Mouse (Mus musculus) liver, adult 2 months (tissue): Measurements from ENCODE around the gene Apobec3. TPM values are rescaled to one million over a fixed set of nuclear protein-coding genes. Genes with fewer than 3 reads are reported as not detected.
"Not testable (repeated sequence)": the region's sequence is repeated elsewhere in the genome, so short reads cannot be mapped to it uniquely, and the experiment has no call there.

Source experiments
- DNase-seq: peaks from one replicate; pipeline ENCODE4 v3.0.0-alpha.2; 2011; ENCODE audit warnings: low read depth, low spot score; ENCODE audit errors: extremely low read depth
- H3K27ac ChIP-seq: fragments of 200-500 bp; replicated peaks from 2 replicates; pipeline ENCODE4 v1.5.1; 2012; ENCODE audit warnings: low read depth, mild to moderate bottlenecking, control low read depth, inconsistent platforms, low read length; ENCODE audit not compliant: insufficient read depth
- H3K27me3 ChIP-seq: fragments of 200-500 bp; 2 replicates; pipeline ENCODE4 v1.6.1; 2012; ENCODE audit warnings: mild to moderate bottlenecking, moderate library complexity, low read length, inconsistent platforms; ENCODE audit not compliant: control insufficient read depth, insufficient read depth
- H3K36me3 ChIP-seq: fragments of 200-500 bp; 2 replicates; pipeline ENCODE4 v1.6.1; 2012; ENCODE audit warnings: low read length, inconsistent platforms; ENCODE audit not compliant: control insufficient read depth, insufficient read depth
- H3K4me1 ChIP-seq: fragments of 200-500 bp; 2 replicates; pipeline ENCODE4 v1.6.1; 2011; ENCODE audit warnings: low read length; ENCODE audit not compliant: control insufficient read depth, insufficient read depth
- H3K4me3 ChIP-seq: fragments of 200-500 bp; 2 replicates; pipeline ENCODE4 v1.5.1; 2011; ENCODE audit warnings: low read depth, mild to moderate bottlenecking, control low read depth, low read length, moderate library complexity; ENCODE audit not compliant: insufficient read depth
- H3K79me2 ChIP-seq: fragments of 200-500 bp; 2 replicates; pipeline ENCODE4 v1.6.1; 2012; ENCODE audit warnings: inconsistent platforms, mild to moderate bottlenecking, low read length, moderate library complexity; ENCODE audit not compliant: control insufficient read depth, insufficient read depth
- H3K9ac ChIP-seq: fragments of 200-500 bp; 2 replicates; pipeline ENCODE4 v1.6.1; 2012; ENCODE audit warnings: low read depth, mild to moderate bottlenecking, control low read depth, inconsistent platforms, low read length
- CTCF ChIP-seq: fragments of 200-500 bp; IDR thresholded peaks from 2 replicates; pipeline ENCODE4 v1.5.1; 2011; ENCODE audit warnings: low read depth, low read length, control low read depth
- POLR2A ChIP-seq: fragments of 200-500 bp; IDR thresholded peaks from 2 replicates; pipeline ENCODE4 v1.6.1; 2011; ENCODE audit warnings: low read length, control low read depth; ENCODE audit not compliant: insufficient read depth; ENCODE audit errors: extremely low read depth
- WGBS: fragments of 180-500 bp; shearing (Covaris S2); methylation state at CpG from one replicate; pipeline ENCODE4 v1.1.7; 2018; 5-methylcytosine and 5-hydroxymethylcytosine counted together
- polyA plus RNA-seq: library from polyadenylated mRNA; depleted of rRNA; stranded (reverse); fragments of >200 nt; gene quantifications from 2 replicates; pipeline ENCODE4 v1.2.3, GENCODE M21; 2012
- total RNA-seq: library from RNA; depleted of rRNA; stranded (reverse); fragments of >200 nt; gene quantifications from 2 replicates; pipeline ENCODE4 v1.2.3, GENCODE M21; 2014

The Apobec3 gene
- total and polyA plus RNA-seq, 2 experiments = 2.4 to 2.6 TPM

DNA sequence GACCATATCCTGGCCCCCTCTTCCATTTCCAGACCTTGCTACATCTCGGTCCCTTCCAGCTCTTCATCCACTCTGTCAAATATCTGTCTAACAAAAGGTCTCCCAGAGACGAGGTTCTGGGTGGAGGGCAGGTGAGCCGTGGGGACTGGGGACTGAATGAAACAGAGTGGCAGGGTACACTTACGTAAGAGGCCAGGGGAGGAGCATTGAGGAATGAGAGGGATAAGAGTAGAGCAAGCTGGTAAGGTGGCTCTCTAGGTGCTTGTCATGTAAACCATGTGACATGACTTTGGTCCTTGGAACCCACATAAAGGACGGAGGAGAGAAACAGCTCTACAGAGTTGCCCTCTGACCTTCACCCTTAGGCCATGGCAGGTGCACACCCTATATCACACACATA, 7.5 kb downstream of the Apobec3 start:
- DNase-seq = no peak
- Histone ChIP-seq H3K4me3 (no peak overlapping the region), H3K27ac (no peak overlapping the region), H3K27me3 (no peaks in the 10 kb centered on the region), H3K9ac (no peak overlapping the region), H3K79me2 (no peaks in the 10 kb centered on the region), H3K4me1 (no peaks in the 10 kb centered on the region; the same call in 1 of the 2 replicates), H3K36me3 (no peaks in the 10 kb centered on the region)
- WGBS = 79% methylated on average over 5 of the region's 5 CpGs
- TF ChIP-seq POLR2A = no peak
- TF ChIP-seq CTCF = no peak

DNA sequence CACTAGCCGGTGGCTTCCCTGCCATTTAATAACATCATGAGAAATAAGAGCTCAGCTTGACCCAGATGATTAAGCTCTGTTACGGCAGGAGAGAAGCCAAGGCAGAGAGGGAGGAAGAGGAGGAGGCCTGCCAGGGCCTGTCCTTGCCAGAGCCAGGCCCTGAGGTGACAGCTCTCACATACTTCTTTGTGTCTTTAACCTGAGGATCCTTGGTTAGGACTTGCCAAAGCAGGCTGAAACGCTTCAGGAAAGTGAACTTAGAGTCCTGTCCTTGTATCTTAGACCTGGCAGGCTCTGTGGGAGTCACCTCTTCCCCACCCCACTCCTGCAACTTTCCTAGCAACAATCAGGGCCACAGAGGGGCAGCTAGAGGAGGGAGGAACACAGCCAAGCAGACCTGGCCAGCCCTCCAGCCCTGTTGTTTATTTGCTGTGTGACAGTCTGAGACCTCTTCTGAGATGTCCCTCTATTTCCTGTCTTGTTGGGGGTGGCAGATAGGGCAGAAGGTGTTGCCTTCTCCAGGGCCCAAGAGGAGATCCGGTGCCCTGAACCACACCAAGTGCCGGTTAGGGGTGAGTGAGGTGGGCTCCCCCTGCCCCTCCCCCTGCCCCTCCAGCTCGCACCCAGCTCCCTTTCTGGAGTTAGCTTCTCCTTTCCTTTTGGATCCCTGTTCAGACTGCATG, 8.5 kb downstream of the Apobec3 start:
- no peak overlapping the region; the same call in 1 of the 2 replicates for H3K27ac ChIP-seq
- H3K4me3 ChIP-seq = no peak overlapping the region
- no peak for DNase-seq
- TF ChIP-seq CTCF = no peak
- TF ChIP-seq POLR2A = no peak
- no peaks in the 10 kb centered on the region for H3K27me3 ChIP-seq
- no peak overlapping the region for H3K9ac ChIP-seq
- WGBS = 80% methylated on average over 6 of the region's 6 CpGs
- H3K4me1 ChIP-seq = no peaks in the 10 kb centered on the region; the same call in 1 of the 2 replicates
- H3K36me3 ChIP-seq = no peaks in the 10 kb centered on the region
- H3K79me2 ChIP-seq = no peaks in the 10 kb centered on the region

DNA sequence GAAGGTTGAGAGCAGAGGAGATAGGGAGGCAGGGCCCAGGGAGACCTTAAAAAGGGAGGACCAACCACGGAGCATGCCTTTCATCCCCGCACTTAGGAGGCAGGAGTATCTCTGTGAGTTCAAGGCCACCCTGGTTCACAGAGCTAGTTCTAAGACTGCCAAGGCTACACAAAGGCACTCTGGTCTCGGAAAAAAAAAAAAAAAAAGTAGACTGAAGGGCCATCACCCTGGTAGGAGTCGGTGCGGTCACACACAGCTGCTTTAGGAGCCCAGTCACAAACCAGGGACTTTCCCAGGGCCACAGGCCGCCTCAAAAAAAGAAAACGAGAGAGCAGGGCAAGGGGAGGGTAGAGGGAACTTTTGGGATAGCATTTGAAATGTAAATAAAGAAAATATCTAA, 9.3 kb downstream of the Apobec3 start:
- no peaks in the 10 kb centered on the region for H3K79me2 ChIP-seq

DNA sequence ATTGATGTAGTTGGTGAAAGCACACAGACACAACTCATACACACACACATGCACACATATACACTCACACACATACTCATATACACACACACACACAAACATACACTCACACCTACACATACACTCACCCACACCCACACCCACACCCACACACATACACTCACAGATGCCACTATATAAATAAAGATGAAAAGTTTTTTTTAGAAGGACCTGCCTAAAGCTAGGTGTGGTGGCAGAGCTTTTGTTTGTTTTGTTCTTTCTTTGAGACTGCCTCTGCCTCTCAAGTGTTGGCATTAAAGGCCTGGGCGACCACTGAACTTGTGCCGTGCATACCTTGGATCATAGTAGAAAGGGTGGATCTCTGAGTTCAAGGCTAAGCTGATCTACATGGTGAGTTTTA, 9.9 kb downstream of the Apobec3 start:
- no peak for TF ChIP-seq POLR2A
- TF ChIP-seq CTCF = no peak
- H3K79me2 ChIP-seq = no peaks in the 10 kb centered on the region
- H3K4me3 ChIP-seq = no peak overlapping the region
- no peaks in the 10 kb centered on the region for H3K4me1 ChIP-seq
- H3K27ac ChIP-seq = no peak overlapping the region
- WGBS = 96% methylated on average over 2 of the region's 2 CpGs
- H3K27me3 ChIP-seq = no peaks in the 10 kb centered on the region
- H3K9ac ChIP-seq = no peak overlapping the region
- no peak for DNase-seq
- no peaks in the 10 kb centered on the region for H3K36me3 ChIP-seq

More for the DNA sequence above, 9.3 kb downstream of the Apobec3 start:
- Histone ChIP-seq H3K4me3 (no peak overlapping the region), H3K27me3 (no peaks in the 10 kb centered on the region), H3K4me1 (no peaks in the 10 kb centered on the region; the same call in 1 of the 2 replicates), H3K36me3 (no peaks in the 10 kb centered on the region), H3K9ac (no peak overlapping the region), H3K27ac (peak overlapping the region; percentile 0; the same call in 1 of the 2 replicates)
- DNase-seq = no peak
- 68% methylated on average over 7 of the region's 7 CpGs for WGBS
- no peak for TF ChIP-seq POLR2A
- no peak for TF ChIP-seq CTCF

DNA sequence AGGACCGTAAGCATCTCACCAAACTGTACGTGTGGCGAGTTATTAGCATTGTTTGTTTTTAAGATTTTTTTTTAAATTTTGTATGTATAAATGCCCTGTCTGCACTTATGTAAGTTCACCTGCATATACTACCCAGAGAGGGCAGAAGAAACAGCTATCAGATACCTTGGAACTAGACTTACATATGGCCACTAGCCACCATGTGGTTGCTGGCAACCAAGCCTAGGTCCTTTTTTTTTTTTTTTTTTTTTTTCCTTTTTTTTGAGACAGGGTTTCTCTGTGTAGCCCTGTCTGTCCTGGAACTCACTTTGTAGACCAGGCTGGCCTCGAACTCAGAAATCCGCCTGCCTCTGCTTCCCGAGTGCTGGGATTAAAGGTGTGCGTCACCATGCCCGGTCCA, 11.6 kb downstream of the Apobec3 start:
- not testable (repeated sequence) for H3K4me3 ChIP-seq, H3K79me2 ChIP-seq, H3K27ac ChIP-seq, DNase-seq, H3K9ac ChIP-seq, H3K36me3 ChIP-seq, H3K4me1 ChIP-seq, H3K27me3 ChIP-seq
- whole genome bisulfite sequencing = 96% methylated on average over 8 of the region's 8 CpGs

DNA sequence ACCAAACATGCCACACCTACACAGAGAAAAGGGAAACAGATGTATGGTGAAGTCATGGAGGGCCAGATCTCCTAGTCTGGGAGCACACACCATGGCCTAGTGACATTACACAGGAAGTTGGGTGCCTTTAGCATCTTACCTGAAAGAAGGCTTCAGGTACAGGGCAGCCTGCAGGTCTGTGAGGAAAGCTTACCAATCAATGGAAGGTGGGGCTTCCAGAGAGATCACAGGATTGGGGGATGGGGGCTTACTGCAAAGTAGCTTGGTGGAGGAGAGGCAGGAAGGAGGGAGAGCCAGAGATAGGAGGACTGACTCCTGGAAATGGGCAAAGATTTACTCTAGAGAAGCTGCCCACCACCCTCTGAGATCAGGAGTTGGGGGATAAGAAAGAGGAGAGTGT, 12.5 kb downstream of the Apobec3 start:
- no peaks in the 10 kb centered on the region for H3K36me3 ChIP-seq

DNA sequence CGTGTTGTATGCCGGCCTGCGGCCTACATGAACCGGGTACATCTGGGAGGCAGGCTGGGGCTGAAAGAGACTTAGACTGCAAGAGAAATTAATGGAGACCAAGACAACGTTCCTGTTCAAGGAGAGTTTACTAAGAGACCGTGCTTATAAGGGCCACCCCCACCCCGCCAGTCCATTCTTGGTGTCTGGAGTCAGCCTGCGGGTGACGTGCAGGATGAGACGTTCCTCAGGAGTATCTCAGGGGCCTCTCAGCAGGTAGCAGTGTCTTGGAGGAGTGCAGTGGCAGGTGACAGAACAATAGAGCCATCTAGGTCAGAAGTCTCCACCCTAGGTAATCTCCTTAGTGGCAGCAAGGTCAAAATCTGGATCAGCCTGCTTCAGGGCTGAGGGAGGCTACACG, 13.2 kb downstream of the Apobec3 start:
- H3K79me2 ChIP-seq, H3K36me3 ChIP-seq, DNase-seq, H3K27ac ChIP-seq, H3K4me3 ChIP-seq, H3K4me1 ChIP-seq, H3K27me3 ChIP-seq, H3K9ac ChIP-seq: not testable (repeated sequence)
- WGBS = 89% methylated on average over 11 of the region's 11 CpGs

More for the DNA sequence above, 12.5 kb downstream of the Apobec3 start:
- Histone ChIP-seq H3K4me3 (no peak overlapping the region), H3K27ac (no peak overlapping the region), H3K27me3 (no peaks in the 10 kb centered on the region), H3K9ac (no peak overlapping the region), H3K79me2 (no peaks in the 10 kb centered on the region), H3K4me1 (no peaks in the 10 kb centered on the region)
- no peak for DNase-seq
- no peak for TF ChIP-seq POLR2A
- no peak for TF ChIP-seq CTCF
